Mouse (Mus musculus) liver, postnatal 0 days (tissue): ENCODE data around the gene Myocd. TPM values are rescaled to one million over a fixed set of nuclear protein-coding genes. Genes with fewer than 3 reads are reported as not detected.

Experiments used
- ATAC-seq: fragments of 200-750 bp; cut with Nextera tagmentation; 2 replicates; pipeline ENCODE4 v1.8.0; 2017; ENCODE audit warnings: mild to moderate bottlenecking, moderate library complexity
- DNase-seq: peaks from one replicate; pipeline ENCODE4 v3.0.0-alpha.2; 2016
- H3K27ac ChIP-seq: fragments of 300-500 bp; sonication (generic); 2 replicates; pipeline ENCODE4 v1.5.1; 2014; ENCODE audit warnings: antibody characterized with exemption, moderate library complexity, mild to moderate bottlenecking, low read depth
- H3K27me3 ChIP-seq: fragments of 300-500 bp; sonication (generic); 2 replicates; pipeline ENCODE4 v1.6.1; 2014; ENCODE audit warnings: low read length, control low read depth, mixed read lengths; ENCODE audit not compliant: insufficient read depth
- H3K36me3 ChIP-seq: fragments of 300-500 bp; sonication (generic); replicated peaks from 2 replicates; pipeline ENCODE4 v1.6.1; 2014; ENCODE audit warnings: mild to moderate bottlenecking, control low read depth, low read length, moderate library complexity, mixed read lengths; ENCODE audit not compliant: insufficient read depth
- H3K4me1 ChIP-seq: fragments of 300-500 bp; sonication (generic); 2 replicates; pipeline ENCODE4 v1.6.1; 2014; ENCODE audit warnings: antibody characterized with exemption, mild to moderate bottlenecking, control low read depth; ENCODE audit not compliant: insufficient read depth
- H3K4me2 ChIP-seq: fragments of 300-500 bp; sonication (generic); 2 replicates; pipeline ENCODE4 v1.6.1; 2014; ENCODE audit warnings: low read depth, mild to moderate bottlenecking, low read length, moderate library complexity, mixed read lengths
- H3K4me3 ChIP-seq: fragments of 300-500 bp; sonication (generic); 2 replicates; pipeline ENCODE4 v1.5.1; 2014; ENCODE audit warnings: low read depth, low read length
- H3K9ac ChIP-seq: fragments of 300-500 bp; sonication (generic); replicated peaks from 2 replicates; pipeline ENCODE4 v1.6.1; 2014; ENCODE audit warnings: mild to moderate bottlenecking, moderate library complexity
- H3K9me3 ChIP-seq: fragments of 300-500 bp; sonication (generic); 2 replicates; pipeline ENCODE4 v1.6.1; 2016; ENCODE audit warnings: mild to moderate bottlenecking, control low read depth, low read length, mixed read lengths
- CTCF ChIP-seq: sonication (generic); IDR thresholded peaks from 2 replicates; pipeline ENCODE4 v1.5.1; 2016; ENCODE audit warnings: antibody characterized with exemption, low read depth
- EP300 ChIP-seq: IDR thresholded peaks from 2 replicates; pipeline ENCODE4 v1.6.1; 2016; ENCODE audit warnings: antibody characterized with exemption, low read depth, mild to moderate bottlenecking
- WGBS: fragments of 180-500 bp; shearing (Covaris S2); extraction: QIAGEN DNeasy Blood & Tissue Kit; methylation state at CpG from one replicate; pipeline ENCODE4 v1.1.7; 2014; ENCODE audit not compliant: insufficient replicate concordance; 5-methylcytosine and 5-hydroxymethylcytosine counted together
- polyA plus RNA-seq: library from polyadenylated mRNA; unstranded; fragments of >200 nt; fragmentation: Nextera tagmentation; extraction: Ambion mirVana; gene quantifications from 2 replicates; pipeline ENCODE4 v1.2.1, GENCODE M21; 2015

The Myocd gene
- polyA plus RNA-seq, 1 experiment from 2014 or later, result 0.28 TPM

GRCm38 (mm10) chr11:65205306-65205705 lies 64.5 kb downstream of the Myocd start:
- Histone ChIP-seq H3K36me3 (no peaks in the 10 kb centered on the region), H3K27ac (no peak overlapping the region), H3K9ac (no peak overlapping the region), H3K9me3 (no peaks in the 10 kb centered on the region), H3K4me3 (no peak overlapping the region), H3K4me2 (no peak overlapping the region), H3K27me3 (no peaks in the 10 kb centered on the region), H3K4me1 (no peaks in the 10 kb centered on the region)
- TF ChIP-seq EP300, result no peak
- TF ChIP-seq CTCF, result no peak
- ATAC-seq (no peak), DNase-seq (no peak)
- WGBS, result 72% methylated on average over 5 of the region's 5 CpGs

- 83% methylated on average over 13 of the region's 13 CpGs for WGBS
These were observed 65.1 kb downstream of the Myocd start for GRCm38 (mm10) chr11:65204651-65205050.

DNA sequence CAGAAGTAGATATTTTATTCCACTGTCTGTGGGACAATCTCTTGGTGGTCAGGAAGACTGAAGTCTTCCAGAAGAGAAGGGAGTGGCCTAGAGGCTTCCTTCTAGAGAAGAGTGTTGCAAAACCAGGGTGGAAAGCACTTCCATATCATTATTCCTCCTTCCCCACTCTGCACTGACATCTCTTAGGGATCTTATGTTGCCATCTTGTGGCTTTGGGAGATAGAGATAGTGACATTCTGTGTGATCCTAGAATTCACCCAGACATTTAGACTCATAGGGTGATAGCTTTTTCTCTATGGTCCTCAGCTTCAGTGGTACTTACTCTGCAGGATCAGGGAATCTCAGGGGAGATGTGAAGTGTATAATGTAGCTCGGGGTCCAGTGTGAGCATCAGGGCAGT lies 66.8 kb downstream of the Myocd start:
- Histone ChIP-seq H3K4me3 (no peak overlapping the region), H3K27me3 (no peaks in the 10 kb centered on the region), H3K4me2 (no peak overlapping the region), H3K27ac (no peak overlapping the region), H3K9me3 (no peaks in the 10 kb centered on the region), H3K36me3 (no peaks in the 10 kb centered on the region), H3K9ac (no peak overlapping the region), H3K4me1 (no peaks in the 10 kb centered on the region)
- no peak for DNase-seq
- no peak for ATAC-seq
- TF ChIP-seq CTCF, result no peak
- TF ChIP-seq EP300, result no peak
- 51% methylated on average over 1 of the region's 1 CpGs for WGBS

More at GRCm38 (mm10) chr11:65204651-65205050, 65.1 kb downstream of the Myocd start:
- H3K9me3 ChIP-seq, result no peaks in the 10 kb centered on the region
- no peak for ATAC-seq
- no peak overlapping the region for H3K27ac ChIP-seq
- H3K4me1 ChIP-seq, result no peaks in the 10 kb centered on the region
- no peak overlapping the region for H3K4me2 ChIP-seq
- no peak overlapping the region for H3K4me3 ChIP-seq
- H3K27me3 ChIP-seq, result no peaks in the 10 kb centered on the region
- no peak for DNase-seq
- H3K9ac ChIP-seq, result no peak overlapping the region
- TF ChIP-seq CTCF (no peak), EP300 (no peak)
- no peaks in the 10 kb centered on the region for H3K36me3 ChIP-seq

- Histone ChIP-seq H3K4me3 (no peak overlapping the region), H3K9me3 (no peaks in the 10 kb centered on the region), H3K27ac (no peak overlapping the region), H3K4me2 (no peak overlapping the region), H3K4me1 (no peaks in the 10 kb centered on the region), H3K9ac (no peak overlapping the region), H3K36me3 (no peaks in the 10 kb centered on the region), H3K27me3 (no peaks in the 10 kb centered on the region)
- WGBS, result 59% methylated on average over 5 of the region's 5 CpGs
- DNase-seq (no peak), ATAC-seq (no peak)
- TF ChIP-seq CTCF (no peak), EP300 (no peak)
These were observed 67.6 kb downstream of the Myocd start for GRCm38 (mm10) chr11:65202236-65202635.

GRCm38 (mm10) chr11:65198026-65198425 lies 71.8 kb downstream of the Myocd start:
- TF ChIP-seq EP300 (no peak), CTCF (no peak)

GRCm38 (mm10) chr11:65197280-65197679 lies 72.5 kb downstream of the Myocd start:
- ATAC-seq (no peak), DNase-seq (peak; percentile 60)
- Histone ChIP-seq H3K4me2 (no peak overlapping the region), H3K27ac (no peak overlapping the region), H3K36me3 (no peaks in the 10 kb centered on the region), H3K9me3 (no peaks in the 10 kb centered on the region), H3K27me3 (no peaks in the 10 kb centered on the region), H3K9ac (no peak overlapping the region), H3K4me3 (no peak overlapping the region), H3K4me1 (no peaks in the 10 kb centered on the region)
- TF ChIP-seq EP300 (no peak), CTCF (peak; percentile 80)
- WGBS, result 1% methylated on average over 3 of the region's 3 CpGs

More at GRCm38 (mm10) chr11:65198026-65198425, 71.8 kb downstream of the Myocd start:
- ATAC-seq, result no peak
- Histone ChIP-seq H3K4me1 (no peaks in the 10 kb centered on the region), H3K27ac (no peak overlapping the region), H3K4me2 (no peak overlapping the region), H3K27me3 (no peaks in the 10 kb centered on the region), H3K36me3 (no peaks in the 10 kb centered on the region), H3K9me3 (no peaks in the 10 kb centered on the region), H3K4me3 (no peak overlapping the region), H3K9ac (no peak overlapping the region)
- WGBS, result 66% methylated on average over 3 of the region's 3 CpGs
- DNase-seq, result no peak

- no peak for ATAC-seq
- no peak overlapping the region for H3K4me3 ChIP-seq
- H3K4me1 ChIP-seq, result no peaks in the 10 kb centered on the region
- no peaks in the 10 kb centered on the region for H3K27me3 ChIP-seq
- no peak overlapping the region for H3K27ac ChIP-seq
- no peak for TF ChIP-seq EP300
- TF ChIP-seq CTCF, result no peak
- no peaks in the 10 kb centered on the region for H3K9me3 ChIP-seq
- DNase-seq, result no peak
- no peak overlapping the region for H3K4me2 ChIP-seq
- no peak overlapping the region for H3K9ac ChIP-seq
- 75% methylated on average over 12 of the region's 12 CpGs for WGBS
- no peaks in the 10 kb centered on the region for H3K36me3 ChIP-seq
These were observed 82.8 kb downstream of the Myocd start for GRCm38 (mm10) chr11:65186974-65187373.
